Mouse (Mus musculus): ENCODE data around the gene Cd47.
A peak's percentile ranks its signal among the peaks of the same experiment; 100 is the strongest.

DNA sequence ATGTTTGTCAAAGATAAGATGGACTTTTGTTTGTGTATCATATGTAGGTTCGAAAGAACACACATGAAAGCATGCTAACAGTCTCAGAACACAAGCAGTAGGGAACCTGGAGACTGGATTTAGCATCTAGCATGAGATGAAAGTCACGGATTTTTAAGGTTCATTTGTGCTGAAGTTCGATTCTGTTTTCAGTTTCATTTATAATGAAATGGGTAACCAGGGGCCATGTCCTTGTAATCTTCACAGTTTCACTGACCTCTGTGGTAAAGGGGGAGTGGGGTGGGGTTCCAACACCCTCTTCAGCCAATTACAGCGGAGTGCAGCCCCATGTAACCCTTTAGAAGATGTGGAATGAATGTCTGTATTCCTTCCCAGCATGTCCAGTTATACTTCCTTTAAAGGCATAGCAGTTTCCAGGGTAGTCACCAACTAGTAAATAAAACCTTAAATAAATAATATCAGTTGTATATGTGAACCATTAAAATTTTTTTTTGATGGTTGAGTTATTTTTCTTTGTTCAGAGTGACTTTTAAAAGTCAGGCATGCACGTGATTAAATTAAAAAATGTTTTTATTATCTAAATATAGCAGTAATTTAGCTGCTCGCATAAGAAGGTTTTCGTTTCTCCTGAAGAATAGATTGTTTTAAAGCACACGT lies 57.3 kb downstream of the Cd47 start:
- TF ChIP-seq SIN3A (IDR thresholded peaks at IDR 0.05; ENCODE audit: low read length) (no peak; the same call in 1 of the 2 replicates), POLR2A (IDR thresholded peaks at IDR 0.05; ENCODE audit: low read depth, low read length) (peak; percentile 26; the same call in 1 of the 2 replicates)
